Mouse (Mus musculus) lung, postnatal 4 days (tissue): ENCODE results near the gene Gm11037.
A peak's percentile ranks its signal among the peaks of the same experiment; 100 is the strongest.

Experiments used
- DNase-seq, 2 experiments: peaks; one replicate each; pipeline ENCODE4 v3.0.0; 2021

Gene Gm11037

DNA sequence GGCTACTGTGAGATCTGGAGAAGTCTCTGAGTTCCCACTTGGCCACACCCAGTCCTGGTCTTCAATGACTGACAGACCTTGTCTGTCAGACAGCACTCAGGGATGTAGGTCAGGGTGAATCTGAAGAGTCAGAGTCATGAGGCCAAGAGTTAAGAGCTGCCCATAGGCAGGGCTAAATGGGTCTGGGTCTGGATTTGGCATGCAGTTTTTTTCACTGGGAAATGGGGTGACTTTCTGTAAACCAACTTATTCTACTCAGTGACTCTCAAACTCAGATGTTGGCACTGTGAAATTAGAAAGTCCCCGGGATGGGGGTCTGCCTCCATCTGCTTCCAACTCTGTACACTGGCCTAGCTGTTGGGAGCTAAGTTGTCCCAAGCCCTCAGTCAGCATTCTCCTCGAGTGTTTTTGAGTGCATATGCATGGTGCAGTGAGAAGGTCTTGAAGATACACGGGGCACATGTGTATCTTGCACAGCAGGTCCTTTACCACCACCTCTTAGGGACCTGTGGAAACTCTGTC, 4.6 kb upstream of the Gm11037 start:
- DNase-seq = peak in 1 of 2 experiments; percentile 15

DNA sequence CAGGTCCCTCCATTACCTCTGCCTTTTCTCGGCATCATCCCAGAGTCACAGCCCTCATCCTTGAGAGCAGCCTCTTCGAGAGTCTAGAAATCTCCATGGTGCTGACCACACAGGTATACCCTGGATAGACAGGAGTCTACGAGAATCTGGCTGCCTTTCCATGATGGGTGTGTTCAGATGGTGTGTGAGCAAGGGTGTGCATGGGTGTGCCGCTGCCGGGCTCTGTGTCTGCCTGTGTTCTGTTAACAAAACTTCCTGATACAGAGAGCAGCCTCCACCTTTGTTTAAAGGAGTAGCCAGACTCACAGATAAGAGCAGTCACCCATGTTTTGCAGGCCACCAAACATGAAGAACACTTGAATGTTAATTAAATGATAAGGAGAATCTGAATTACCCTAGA, 3.5 kb upstream of the Gm11037 start:
- peak in 1 of 2 experiments; percentile 58 for DNase-seq

DNA sequence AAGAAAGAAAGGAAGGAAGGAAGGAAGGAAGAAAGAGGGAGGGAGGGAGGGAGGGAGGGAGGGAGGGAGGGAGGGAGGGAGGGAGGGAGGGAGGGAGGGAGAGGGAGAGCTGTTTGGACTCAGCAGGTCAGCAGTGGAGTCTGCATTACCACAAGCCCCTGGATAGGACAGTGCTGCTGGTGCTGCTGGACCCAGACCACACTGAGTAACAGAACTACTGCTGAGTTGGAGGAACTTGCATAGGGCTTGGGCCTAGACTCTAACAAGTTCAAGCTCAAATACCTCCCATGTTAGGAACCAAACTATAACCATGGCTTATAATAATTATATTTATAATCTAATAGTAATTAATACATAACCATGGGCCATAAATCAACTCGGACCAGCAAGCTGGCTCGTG, 2.4 kb upstream of the Gm11037 start:
- DNase-seq = no peak

DNA sequence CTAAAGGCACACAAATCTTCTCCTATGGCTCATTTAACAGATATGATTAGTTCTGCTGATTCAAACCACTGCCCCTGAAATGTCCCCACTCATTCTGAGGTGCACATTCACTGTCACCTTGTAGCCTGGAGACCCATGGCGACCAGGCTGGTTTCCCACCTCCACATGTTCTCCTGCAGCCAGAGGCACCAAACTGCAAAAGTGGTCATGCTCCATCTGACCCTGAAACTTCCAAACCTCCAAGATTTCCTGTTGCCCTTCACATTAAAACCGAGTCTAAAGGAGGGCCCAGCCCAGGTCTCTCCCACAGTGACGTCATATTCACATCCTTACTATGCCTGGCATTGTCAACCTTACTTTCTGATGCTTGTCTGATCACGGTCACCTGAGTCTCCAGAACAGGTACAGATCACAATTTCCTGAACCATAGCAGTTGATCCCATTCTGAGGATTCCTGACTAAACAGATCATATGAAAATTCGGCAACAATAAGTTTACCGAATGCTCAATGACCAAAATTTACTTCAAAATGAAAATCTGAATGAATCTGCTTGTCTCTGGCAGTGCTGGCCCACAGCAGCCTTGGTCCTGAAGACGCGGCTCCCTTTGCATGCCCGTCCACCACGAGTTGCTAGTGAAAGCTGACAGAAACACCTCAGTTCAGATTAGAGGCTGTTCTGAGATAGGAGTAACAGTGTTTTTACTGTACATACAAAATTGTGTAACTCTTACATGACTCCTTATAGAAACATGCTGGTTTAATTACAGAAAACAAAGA, 997 bp upstream of the Gm11037 start:
- DNase-seq = no peak

DNA sequence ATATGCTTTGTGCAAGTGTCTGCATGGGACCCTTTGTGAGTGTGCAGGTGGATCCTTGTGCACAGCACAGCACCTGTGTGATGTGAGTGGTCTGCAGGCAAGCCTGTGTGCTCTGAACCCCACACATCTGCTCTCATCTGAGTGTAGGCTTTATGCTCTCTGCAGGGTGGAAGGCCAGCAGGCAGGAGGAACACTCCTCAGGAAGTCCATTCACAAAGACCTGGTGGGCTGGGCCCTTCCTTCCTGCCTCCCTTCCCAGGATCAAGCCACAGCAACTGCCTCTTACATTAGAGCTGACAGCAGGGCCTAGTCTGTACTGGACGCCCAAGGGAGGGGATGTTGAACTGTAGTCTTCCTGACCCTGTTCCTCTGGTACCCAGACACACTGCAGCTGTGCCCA, 1.1 kb downstream of the Gm11037 start:
- peak; percentile 66 to 83 for DNase-seq

DNA sequence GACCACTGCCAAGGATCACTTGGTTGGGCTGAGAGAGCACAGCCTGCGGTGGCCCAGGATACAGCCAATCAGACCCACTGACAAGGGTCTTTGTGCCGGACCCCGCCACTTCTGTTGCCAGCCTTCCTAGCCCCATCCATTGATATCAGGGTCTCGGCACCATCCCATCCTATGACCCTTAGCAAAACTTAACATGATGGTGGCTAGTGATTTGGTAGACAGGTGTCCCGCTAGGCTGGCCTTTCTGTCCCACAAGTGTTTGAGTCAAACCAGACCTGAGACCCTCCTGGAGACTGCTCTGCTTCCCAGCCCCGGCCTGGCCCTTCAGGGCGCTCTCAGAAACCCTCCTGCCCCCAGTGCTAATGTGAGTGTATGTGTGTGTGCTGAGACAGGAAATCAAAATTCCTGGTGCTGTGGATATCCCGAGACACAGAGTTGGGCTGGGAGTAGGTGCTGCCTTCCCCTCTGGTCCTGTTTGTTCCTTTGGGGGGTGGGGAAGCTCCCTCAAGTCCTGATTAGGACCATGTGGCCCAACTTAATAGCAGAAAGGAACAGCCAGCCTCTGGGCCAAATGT, 1.6 kb downstream of the Gm11037 start:
- DNase-seq = no peak

DNA sequence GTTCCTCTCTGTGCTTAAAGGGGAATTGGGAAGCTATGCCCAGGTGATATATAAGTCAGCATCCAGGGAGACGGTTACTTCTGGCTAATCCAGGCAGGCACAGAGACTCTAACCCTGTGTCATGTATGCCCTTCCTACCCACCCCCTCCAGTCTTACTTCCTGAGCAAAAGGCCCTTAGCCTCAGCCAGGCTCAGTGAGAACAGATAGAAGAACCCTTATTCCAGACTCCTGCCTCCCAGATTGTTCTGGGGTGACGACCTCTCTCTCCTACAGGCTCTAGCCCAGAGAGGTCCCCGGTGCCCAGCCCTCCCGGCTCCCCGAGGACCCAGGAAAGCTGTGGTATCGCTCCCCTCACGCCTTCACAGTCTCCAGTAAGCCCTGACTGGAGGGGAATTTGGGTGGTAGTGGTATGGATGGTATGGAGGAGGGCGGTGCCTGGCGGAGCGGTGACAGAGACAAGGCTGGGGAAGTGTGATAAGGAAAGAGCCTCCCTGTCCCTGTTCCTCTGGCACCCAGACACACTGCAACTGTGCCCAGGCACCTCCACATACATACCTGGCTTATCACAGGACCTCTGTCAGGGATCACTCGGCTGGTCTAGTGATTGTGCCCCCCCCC, 2.3 kb downstream of the Gm11037 start:
- DNase-seq = peak in 1 of 2 experiments; percentile 25

DNA sequence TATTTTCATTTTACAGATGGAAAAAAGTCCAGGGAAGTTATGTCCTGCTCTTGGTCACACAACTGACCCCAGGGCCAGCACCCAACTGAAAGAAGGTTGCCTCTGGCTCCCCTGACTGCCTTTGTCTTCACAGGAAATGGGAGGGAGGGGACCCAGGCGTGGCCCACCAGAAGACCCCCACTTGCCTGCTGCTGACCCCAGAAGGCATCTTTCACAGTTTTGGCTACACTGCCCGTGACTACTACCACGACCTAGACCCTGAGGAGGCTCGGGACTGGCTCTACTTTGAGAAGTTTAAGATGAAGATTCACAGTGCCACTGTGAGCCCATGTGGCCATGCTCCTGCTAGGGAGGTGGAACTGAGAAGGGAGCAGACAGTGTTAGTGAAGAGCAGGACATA, 5.0 kb downstream of the Gm11037 start:
- DNase-seq = peak in 1 of 2 experiments; percentile 16

DNA sequence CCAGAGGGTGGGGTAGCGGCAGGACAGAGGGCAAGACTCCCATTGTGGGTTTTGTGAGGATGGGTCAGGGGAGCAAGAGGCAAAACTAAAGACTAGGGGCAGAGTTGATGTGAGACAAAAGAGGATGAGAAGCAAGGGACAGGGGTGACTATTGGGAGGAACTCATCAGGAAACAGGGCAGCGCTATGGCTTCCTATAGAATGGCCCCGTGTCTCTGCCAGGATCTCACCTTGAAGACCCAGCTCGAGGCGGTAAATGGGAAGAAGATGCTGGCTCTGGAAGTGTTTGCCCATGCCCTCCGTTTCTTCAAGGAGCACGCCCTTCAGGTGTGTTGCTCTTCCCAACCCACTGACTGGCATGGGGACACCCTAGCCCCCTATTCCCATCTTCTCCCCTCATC, 5.5 kb downstream of the Gm11037 start:
- no peak for DNase-seq

DNA sequence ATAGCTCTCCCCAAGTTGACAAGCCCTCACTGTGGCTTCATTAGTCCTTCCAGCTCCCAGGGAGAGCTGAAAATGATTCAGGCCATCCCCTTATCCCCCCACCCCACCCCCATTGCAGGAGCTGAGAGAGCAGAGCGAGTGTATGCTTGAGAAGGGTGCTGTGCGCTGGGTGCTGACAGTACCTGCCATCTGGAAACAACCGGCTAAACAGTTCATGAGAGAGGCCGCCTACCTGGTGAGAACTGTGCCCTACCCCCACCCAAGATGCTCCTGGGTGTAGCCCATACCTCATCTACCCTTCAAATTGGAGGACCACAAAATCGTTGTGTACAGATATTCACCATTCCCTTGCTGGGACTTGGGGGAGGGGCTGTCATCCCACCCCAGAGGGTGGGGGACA, 6.0 kb downstream of the Gm11037 start:
- no peak for DNase-seq

DNA sequence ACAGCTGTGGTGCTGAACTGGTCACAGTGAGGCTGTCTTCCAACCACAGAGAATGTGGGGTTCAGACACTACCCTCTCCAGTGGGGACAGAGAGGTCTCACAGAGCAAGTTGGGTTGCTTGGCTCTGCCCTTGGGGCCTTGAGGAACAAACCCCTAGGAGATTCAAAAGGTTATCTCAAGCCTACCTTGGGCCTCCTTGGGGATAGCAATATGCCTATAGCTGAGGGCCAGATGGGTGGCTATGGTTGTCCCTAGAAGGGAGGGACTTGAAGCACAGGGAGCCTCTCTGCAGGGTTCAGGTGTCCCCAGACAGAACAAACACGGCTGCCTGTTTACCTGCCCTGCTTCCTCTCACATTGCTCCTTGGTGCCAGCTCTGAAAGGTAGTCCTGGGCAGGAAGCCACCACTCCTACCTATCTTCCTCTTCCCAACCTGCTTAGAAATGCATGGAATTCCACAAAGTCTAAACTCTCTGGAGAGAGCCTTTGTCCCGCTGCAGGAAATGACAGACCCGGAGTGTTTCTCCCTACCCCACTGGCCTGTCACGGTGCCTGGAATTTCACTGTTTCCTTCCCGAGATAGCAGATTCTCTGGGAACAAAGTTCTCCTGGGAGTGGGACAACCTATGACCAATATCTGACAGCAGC, 6.7 kb downstream of the Gm11037 start:
- DNase-seq = peak; percentile 41 to 62

DNA sequence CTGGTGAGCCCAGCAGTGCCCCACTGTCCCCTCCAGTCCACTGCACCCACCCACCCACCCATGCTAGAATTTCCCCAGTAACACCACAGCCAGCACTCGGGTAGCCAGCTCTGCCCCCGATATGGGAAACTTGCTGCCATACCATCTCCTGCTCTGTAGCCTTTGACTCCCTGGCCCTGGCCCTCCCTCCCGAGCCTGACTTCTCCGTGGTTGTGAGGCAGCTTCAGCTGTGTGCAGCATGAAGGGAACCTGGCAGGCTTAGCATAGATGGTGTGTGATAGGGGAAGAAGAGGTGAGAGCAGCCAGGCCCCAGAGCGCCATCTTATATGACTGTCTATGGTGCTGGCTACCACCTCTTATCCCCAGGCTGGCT, 7.2 kb downstream of the Gm11037 start:
- no peak for DNase-seq

DNA sequence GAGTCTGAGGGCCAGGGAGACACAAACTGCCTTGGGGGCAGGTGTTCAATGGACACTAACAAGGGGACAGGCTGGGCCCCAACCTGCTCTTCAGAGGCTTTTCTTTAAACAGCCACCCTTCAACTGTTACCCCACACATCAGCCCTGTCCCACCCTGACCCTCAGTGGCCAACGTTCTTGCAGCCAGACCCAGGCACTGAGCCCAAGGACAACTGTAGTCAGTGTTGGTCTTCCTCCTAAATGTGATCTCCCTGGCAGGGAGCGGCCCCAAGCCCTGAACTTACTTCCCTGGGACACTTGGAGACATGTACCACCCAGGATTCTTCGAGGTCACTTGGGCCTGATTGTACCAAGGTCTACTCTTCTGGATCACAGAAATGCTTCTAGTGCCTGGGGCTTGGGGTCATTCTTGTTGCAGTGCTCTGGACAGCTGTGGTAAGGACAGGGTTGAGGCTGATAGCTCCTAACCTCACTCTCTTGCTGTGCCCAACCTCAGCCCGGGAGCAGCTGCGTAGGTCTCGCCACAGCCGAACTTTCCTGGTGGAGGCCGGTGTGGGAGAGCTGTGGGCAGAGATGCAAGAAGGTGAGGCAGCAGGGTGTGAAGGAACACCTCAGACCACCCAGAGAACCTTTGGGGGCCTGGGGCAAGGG, 8.2 kb downstream of the Gm11037 start:
- no peak for DNase-seq

DNA sequence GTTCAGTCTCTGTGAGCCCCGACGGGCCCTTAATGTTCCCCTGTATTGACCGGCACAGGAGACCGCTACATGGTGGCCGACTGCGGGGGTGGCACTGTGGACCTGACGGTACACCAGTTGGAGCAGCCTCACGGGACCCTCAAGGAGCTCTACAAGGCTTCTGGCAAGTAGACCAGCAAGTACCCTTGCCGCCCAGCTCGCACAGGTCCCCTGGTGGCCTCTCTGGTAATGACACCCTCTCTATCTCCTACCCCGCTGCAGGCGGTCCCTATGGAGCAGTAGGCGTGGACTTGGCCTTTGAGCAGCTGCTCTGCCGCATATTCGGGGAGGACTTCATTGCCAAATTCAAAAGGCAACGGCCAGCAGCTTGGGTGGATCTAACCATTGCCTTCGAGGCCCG, 9.3 kb downstream of the Gm11037 start:
- peak; percentile 85 to 89 for DNase-seq

DNA sequence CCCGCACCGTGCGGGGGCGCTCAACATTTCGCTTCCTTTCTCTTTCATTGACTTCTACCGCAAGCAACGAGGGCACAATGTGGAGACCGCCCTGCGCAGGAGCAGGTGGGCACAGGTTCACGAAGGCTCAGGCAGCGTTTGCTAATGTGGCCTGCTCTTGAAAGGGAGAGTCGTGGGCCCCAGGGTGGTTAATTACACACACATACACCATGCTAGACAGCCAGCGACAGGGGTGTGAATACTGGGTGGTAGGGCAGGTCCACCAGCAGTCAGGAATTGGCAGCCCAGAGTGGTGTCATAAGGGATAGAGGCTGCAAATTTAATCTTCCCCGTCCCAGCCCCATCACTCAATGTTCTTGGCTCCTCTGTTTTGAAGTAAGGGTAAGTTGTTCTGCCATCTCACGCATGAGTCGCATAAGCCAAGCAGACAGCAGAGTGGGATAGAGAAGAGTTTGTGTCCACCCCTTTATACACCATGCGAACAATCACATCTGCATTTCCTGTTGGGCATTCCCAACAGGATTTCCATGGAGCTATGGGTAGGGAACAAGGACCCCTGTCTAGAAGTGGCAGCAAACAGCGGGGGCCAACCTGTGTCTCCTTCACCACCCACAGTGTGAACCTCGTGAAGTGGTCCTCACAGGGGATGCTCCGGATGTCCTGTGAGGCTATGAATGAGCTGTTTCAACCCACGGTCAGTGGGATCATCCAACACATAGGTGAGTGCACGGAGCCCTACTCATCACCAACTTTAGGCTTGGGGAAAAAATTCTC, 9.9 kb downstream of the Gm11037 start:
- no peak for DNase-seq

DNA sequence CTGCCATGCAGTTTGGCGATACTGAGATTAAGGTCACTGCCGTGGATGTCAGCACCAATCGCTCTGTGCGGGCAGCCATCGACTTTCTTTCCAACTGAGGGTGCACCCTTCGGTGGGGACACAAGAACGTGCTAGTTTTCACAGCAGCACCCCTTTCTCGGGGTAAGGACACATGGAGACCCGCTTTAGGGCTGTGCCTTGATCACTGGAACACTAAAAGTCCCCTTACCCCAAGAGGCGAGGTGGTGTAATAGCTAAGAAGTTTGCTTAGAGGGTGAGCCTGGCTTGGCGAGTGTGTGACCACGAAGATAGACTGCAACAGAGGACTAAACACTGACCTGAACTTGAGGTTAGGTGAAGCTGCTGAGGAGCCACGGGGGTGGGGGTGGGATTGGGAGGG, 11.8 kb downstream of the Gm11037 start:
- no peak for DNase-seq

DNA sequence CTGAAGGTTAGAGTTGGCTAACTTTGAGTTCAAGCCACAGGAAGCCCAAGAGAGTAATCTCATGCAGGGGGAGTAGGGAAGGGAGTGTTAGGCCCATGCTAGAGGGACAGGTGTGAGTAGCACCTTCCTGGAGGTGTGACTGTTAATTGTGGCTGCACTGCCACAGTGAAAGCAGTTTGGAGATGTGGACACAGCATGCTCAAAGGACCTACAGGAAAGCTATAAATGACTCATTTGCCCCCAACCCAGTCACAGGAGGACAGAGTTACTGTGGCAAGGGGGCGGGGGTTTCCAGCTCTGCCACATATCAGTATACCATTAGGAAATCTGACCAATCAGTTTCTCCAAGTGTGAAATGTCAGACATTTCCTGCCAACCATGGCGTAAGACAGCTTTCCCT, 12.2 kb downstream of the Gm11037 start:
- no peak for DNase-seq

DNA sequence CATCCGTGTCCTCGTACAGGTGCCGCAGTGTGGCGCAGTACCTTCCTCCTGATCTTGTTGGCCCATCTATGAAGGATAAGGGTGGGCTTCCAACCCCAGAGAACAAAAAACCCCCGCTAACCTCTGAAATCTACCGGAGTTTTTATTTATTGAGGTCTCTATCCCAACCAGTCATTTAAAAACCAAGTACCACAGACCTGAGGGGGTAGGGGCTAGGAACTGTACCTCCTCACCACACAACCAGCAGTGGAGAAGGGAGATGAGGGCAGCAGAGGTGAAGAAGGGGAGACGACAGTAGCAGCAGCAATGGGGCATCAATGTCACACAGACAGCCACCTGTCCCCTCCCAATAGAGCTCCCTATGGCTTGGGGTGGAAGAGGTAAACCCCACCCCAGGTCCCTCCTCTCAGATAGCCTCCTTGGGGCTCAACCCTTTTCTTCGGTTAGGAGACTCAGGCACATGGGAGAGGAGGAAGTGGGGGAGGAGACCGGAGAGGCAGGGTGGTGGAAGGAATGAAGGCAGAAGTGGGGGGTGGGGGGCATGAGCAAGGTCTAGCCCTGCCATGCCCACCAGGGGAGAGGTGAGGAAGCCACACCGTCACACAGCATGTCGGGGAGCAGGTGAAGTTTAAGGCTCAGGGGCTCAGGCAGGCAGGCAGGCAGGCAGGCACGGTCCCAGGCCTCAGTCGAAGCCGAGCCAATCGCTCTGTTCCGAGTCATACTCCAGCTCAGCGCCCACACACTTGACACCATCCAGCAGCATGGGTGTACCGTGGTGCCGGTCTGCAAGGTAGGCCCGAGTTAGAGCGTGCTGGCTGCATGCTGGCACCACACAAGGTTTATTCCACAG, 13.1 kb downstream of the Gm11037 start:
- DNase-seq = no peak

DNA sequence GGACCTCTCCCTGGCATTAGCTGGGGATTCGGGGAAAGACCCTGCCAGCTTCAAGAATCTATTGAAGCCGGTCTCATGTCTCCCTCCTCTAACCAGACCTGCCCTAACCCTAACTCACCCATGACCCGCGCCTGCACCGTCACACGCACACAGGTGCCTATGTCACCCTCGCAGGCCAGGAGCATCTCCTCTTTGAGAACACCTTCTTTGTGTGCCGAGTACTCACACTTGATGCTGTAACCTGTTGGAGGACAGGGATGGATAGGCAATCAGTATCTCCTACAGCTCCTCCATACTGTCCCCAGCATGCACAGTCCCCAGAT, 13.7 kb downstream of the Gm11037 start:
- no peak for DNase-seq

DNA sequence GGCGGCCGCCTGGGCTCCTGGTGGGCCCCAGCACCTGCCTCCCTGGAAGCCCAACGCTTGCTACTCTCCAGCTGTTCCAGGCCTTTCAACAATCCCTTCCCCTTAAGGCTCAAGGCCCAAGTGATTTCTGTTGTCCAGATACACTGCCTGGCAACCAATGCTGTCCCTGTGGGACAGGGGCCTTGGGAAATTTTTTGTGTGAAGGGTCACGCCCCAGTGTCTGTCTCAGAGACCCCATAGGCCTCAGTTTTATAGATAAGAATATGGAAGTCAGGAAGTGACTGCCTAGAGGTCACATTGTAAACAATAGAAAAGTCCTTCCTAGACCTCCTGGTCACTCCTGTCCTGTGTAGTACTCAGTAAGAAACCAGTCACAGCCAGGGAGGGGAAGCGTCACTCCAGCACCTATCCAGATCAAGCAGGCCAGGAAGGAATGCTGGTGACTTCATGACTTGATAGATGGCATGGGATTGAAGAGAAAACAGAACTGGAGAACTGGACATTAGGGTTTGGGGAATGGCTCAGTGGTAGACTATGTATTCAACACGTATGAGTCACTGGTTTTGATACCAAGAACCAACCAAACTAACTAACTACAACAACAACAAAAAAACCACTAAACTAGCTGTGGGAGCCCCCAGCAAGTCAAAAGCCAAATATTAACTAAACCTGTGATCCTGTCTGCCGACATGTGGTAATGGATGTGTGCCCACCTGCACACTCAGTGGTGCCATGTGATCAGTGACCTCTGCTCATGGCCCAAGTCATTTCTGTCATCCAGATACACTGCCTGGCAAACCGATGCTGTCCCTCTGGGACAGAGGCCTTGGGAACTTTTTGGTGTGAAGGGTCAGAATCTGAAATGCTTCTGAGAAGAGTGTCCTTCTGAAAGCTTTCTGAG, 15.3 kb downstream of the Gm11037 start:
- DNase-seq = no peak

DNA sequence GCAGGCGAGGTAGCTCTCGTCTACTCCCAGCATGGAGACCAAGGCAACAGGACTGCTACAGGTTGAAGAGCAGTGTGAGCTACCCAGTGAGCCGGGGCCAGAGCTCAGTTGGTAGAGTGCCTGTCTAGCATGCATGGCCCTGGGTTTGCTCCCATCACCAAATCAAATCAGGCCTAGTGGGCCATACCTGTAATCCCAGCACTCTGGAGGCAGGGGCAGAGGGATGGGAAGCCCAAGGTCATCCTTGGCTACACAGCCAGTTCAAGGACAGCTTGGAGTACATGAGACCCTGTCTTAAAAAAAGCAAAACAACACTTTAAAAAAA, 15.9 kb downstream of the Gm11037 start:
- no peak for DNase-seq
